Comparison of ENCODE assay signal across 25 mouse cellular contexts in genomic region chr11:82185684-82186083, GRCm38 (mm10).
"Had no signal": no experiment of that assay in that cellular context is flagged by ENCODE, and none has a peak within 500 bp of the region (broad histone marks: within the 10 kb centered on the region; RNA-seq: fewer than 3 reads in every experiment).

No protein-coding gene starts in this region.

- H3K9ac ChIP-seq: embryonic facial prominence, embryonic 12.5 days; embryonic facial prominence, embryonic 13.5 days; embryonic facial prominence, embryonic 15.5 days; forebrain, embryonic 12.5 days; forebrain, embryonic 13.5 days; forebrain, embryonic 15.5 days; forebrain, postnatal 0 days had no signal

- H3K36me3 ChIP-seq: embryonic facial prominence, embryonic 10.5 days; embryonic facial prominence, embryonic 12.5 days; embryonic facial prominence, embryonic 13.5 days; embryonic facial prominence, embryonic 15.5 days; forebrain, embryonic 10.5 days; forebrain, embryonic 12.5 days; forebrain, embryonic 15.5 days had no signal

- H3K27me3 ChIP-seq: embryonic facial prominence, embryonic 12.5 days; forebrain, embryonic 15.5 days had no signal

- H3K27ac ChIP-seq: embryonic facial prominence, embryonic 10.5 days; embryonic facial prominence, embryonic 12.5 days; embryonic facial prominence, embryonic 13.5 days; embryonic facial prominence, embryonic 15.5 days; forebrain, embryonic 10.5 days; forebrain, embryonic 12.5 days; forebrain, embryonic 13.5 days; forebrain, embryonic 15.5 days; gastrocnemius, adult 2 months; heart, adult 2 months had no signal

- DNase-seq: cerebellum, adult 8-10 months; cerebellum, adult 9-10 months; cerebellum, adult 9-11 months; cerebellum, postnatal 10 days; cerebellum, postnatal 14 days; cerebellum, postnatal 25 days; cerebellum, postnatal 36 days; embryo, embryonic 11 days; forebrain, postnatal 0 days; gastrocnemius, adult 2 months; gastrocnemius, postnatal 10 days; gastrocnemius, postnatal 14 days; gastrocnemius, postnatal 25 days; gastrocnemius, postnatal 36 days; heart, adult 18-20 months; heart, adult 2 months had no signal

- H3K4me3 ChIP-seq: embryonic facial prominence, embryonic 10.5 days; embryonic facial prominence, embryonic 12.5 days; embryonic facial prominence, embryonic 13.5 days; embryonic facial prominence, embryonic 15.5 days; erythroblast, embryonic 14.5 days; forebrain, embryonic 10.5 days; forebrain, embryonic 12.5 days; forebrain, embryonic 13.5 days; forebrain, embryonic 15.5 days; gastrocnemius, adult 2 months; heart, adult 2 months had no signal

- H3K4me1 ChIP-seq: embryonic facial prominence, embryonic 10.5 days; embryonic facial prominence, embryonic 12.5 days; embryonic facial prominence, embryonic 13.5 days; embryonic facial prominence, embryonic 15.5 days had no signal

- H3K4me2 ChIP-seq: embryonic facial prominence, embryonic 12.5 days; embryonic facial prominence, embryonic 13.5 days; embryonic facial prominence, embryonic 15.5 days; forebrain, embryonic 12.5 days; forebrain, embryonic 13.5 days; forebrain, embryonic 15.5 days had no signal

- H3K9me3 ChIP-seq: embryonic facial prominence, embryonic 10.5 days; embryonic facial prominence, embryonic 12.5 days; embryonic facial prominence, embryonic 13.5 days; embryonic facial prominence, embryonic 15.5 days; forebrain, embryonic 10.5 days; forebrain, embryonic 12.5 days; forebrain, embryonic 13.5 days; forebrain, embryonic 15.5 days had no signal
